ENCODE assay signal across 11 mouse cellular contexts in the genomic region with DNA sequence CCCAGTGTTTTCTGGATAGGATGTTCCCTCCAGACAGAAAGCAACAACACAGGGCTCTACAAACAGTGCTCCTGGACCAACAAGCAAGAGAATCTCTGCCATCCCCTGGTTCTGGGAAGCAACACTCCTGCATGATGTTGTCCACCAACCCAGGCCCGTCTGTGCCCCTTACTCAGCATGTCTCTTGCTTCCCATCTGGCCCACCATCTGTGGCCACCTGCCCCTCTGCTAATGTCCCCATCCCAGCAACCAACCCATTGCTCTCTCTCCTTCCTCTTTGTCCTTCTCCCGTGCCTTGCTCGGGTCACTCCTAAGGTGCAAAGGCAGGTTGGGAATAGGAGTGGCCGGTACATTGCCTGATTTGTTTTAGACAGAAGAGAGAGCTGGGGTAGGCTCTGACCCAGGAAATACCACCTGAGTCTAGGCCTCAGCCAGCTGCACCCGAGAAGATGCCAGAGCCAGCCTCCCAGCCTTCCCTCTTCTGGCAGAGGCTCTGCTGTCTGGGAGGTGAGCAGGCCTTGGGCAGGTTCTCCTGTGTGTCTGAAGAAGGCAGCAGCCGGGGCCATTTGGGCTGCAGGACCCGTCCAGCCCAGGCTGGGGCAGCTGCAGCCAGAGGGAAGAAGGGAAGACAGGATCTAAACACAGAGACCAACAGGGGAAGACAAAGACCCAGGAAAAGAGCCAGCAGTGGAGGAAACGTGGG. TPM values are rescaled to one million over a fixed set of nuclear protein-coding genes. Genes with fewer than 3 reads are reported as not detected.
DNase-seq lines count a peak whose midpoint lies in the region; ATAC-seq and TF ChIP-seq lines count a peak whose summit lies in the region.
"Had no signal": no experiment of that assay in that cellular context is flagged by ENCODE, and none has a peak within 500 bp of the region (broad histone marks: within the 10 kb centered on the region; RNA-seq: fewer than 3 reads in every experiment).

No protein-coding gene starts in this region.

- H3K9me3 ChIP-seq in forebrain, embryonic 14.5 days (replicated peaks; ENCODE audit: control insufficient read depth, low read length), result peaks cover 7% of the 10 kb centered on the region

- TF ChIP-seq CTCF in left cerebral cortex, adult 2 months (IDR thresholded peaks at IDR 0.05), result no peak

- peak overlapping the region; percentile 70 for H3K27ac ChIP-seq in left cerebral cortex, adult 2 months
- H3K27ac ChIP-seq in forebrain, embryonic 14.5 days (ENCODE audit: low read depth, low read length), result peak overlapping the region; percentile 99
- H3K27ac ChIP-seq: liver, embryonic 15.5 days had no signal

- peak overlapping the region; percentile 80 for H3K9ac ChIP-seq in forebrain, embryonic 14.5 days (ENCODE audit: low read length)
- H3K9ac ChIP-seq: liver, embryonic 15.5 days had no signal

- H3K36me3 ChIP-seq in forebrain, embryonic 14.5 days (ENCODE audit: control insufficient read depth, insufficient read depth, low read length), result peaks cover 71% of the 10 kb centered on the region
- H3K36me3 ChIP-seq: liver, embryonic 15.5 days had no signal

- H3K27me3 ChIP-seq in forebrain, embryonic 14.5 days (replicated peaks; ENCODE audit: control insufficient read depth, insufficient read depth, low read length), result no peaks in the 10 kb centered on the region

- no peak for DNase-seq in left cerebral cortex, adult 2 months (ENCODE audit: extremely low spot score in 1 of 2, low spot score in 2 of 2)
- DNase-seq in left cerebral cortex, postnatal 25 days (ENCODE audit: low spot score in 2 of 2), result no peak
- no peak for DNase-seq in forebrain, embryonic 14.5 days (ENCODE audit: low spot score)
- DNase-seq in kidney, postnatal 14 days, result peak; percentile 36
- peak; percentile 38 for DNase-seq in retina, postnatal 1 day
- DNase-seq in layer of hippocampus, adult 9-10 months (ENCODE audit: low spot score), result no peak
- DNase-seq in adrenal gland, adult 18-20 months (ENCODE audit: low spot score in 2 of 2), result no peak
- DNase-seq: adrenal gland, postnatal 36 days had no signal

- peak overlapping the region; percentile 44 for H3K4me3 ChIP-seq in left cerebral cortex, adult 2 months
- peak overlapping the region; percentile 38 for H3K4me3 ChIP-seq in forebrain, embryonic 14.5 days (ENCODE audit: low read depth, low read length)
- H3K4me3 ChIP-seq: liver, embryonic 15.5 days had no signal

- peak; percentile 8 for ATAC-seq in forebrain, embryonic 14.5 days
- ATAC-seq in frontal cortex, adult (ENCODE audit: low TSS enrichment), result no peak

- intact Hi-C loops in left cerebral cortex, adult 2 months (cut with DNase I), result no loop called here
- intact Hi-C loops in left cerebral cortex, postnatal 25 days (cut with DNase I), result loop anchor here (5.0 kb wide), 1 partner anchor 142 kb away; no protein-coding TSS in a partner anchor

- H3K4me2 ChIP-seq in forebrain, embryonic 14.5 days (ENCODE audit: low read length), result peak overlapping the region; percentile 88
- H3K4me2 ChIP-seq: liver, embryonic 15.5 days had no signal

- WGBS in forebrain, embryonic 14.5 days, result 21% methylated on average over 8 of the region's 8 CpGs

- H3K4me1 ChIP-seq in forebrain, embryonic 14.5 days (ENCODE audit: control insufficient read depth, insufficient read depth, low read length), result peaks cover 47% of the 10 kb centered on the region

RNA-seq across cellular contexts. Expression of a gene that starts 5.5 kb away (rescaled TPM):
- total RNA-seq in left cerebral cortex, adult 2 months (2021), result 100 to 1,000 TPM; 163 to 185 TPM
- 100 to 1,000 TPM; 160 to 168 TPM for total RNA-seq in left cerebral cortex, postnatal 25 days (2021)
- 38.4 and 39.9 TPM in 2 replicates for polyA plus RNA-seq in forebrain, embryonic 14.5 days (2014; fragmentation: Nextera tagmentation; extraction: Ambion mirVana)
- 1 to 10 TPM; 4.4 to 7.0 TPM for total RNA-seq in adrenal gland, adult 18-20 months (2021)

RNA-seq across cellular contexts. Expression of a gene that starts 26.2 kb away (rescaled TPM):
- total RNA-seq in left cerebral cortex, adult 2 months (2021), result 10 to 100 TPM; 18.9 to 21.2 TPM
- total RNA-seq in left cerebral cortex, postnatal 25 days (2021), result 10 to 100 TPM; 12.9 to 18.6 TPM
- polyA plus RNA-seq in forebrain, embryonic 14.5 days (2014; fragmentation: Nextera tagmentation; extraction: Ambion mirVana), result 32.6 and 42.0 TPM in 2 replicates
- total RNA-seq in adrenal gland, adult 18-20 months (2021), result 1 to 10 TPM; 1.7 to 1.8 TPM

RNA-seq across cellular contexts. Expression of a gene that starts 35.2 kb away (rescaled TPM):
- 100 to 1,000 TPM; 216 to 222 TPM for total RNA-seq in left cerebral cortex, adult 2 months (2021)
- total RNA-seq in left cerebral cortex, postnatal 25 days (2021), result 100 to 1,000 TPM; 207 to 212 TPM
- polyA plus RNA-seq in forebrain, embryonic 14.5 days (2014; fragmentation: Nextera tagmentation; extraction: Ambion mirVana), result 227 and 241 TPM in 2 replicates
- total RNA-seq in adrenal gland, adult 18-20 months (2021), result 100 to 1,000 TPM; 168 to 202 TPM

RNA-seq across cellular contexts. Expression of a gene that starts 45.1 kb away (rescaled TPM):
- total RNA-seq in left cerebral cortex, adult 2 months (2021), result 1 to 10 TPM in 1 of 2 experiments, not detected in 1; 1.0 TPM
- under 1 TPM; 0.25 to 0.85 TPM for total RNA-seq in left cerebral cortex, postnatal 25 days (2021)
- polyA plus RNA-seq in forebrain, embryonic 14.5 days (2014; fragmentation: Nextera tagmentation; extraction: Ambion mirVana), result not detected in 2 replicates
- not detected for total RNA-seq in adrenal gland, adult 18-20 months (2021)
- total RNA-seq: adrenal gland, postnatal 36 days; hematopoietic stem cell, adult 5-6 weeks had no signal

Comparison
In these comparisons a context has a peak if more than half of its experiments do, and no peak if none do; other contexts are left out.
1. DNase-seq: peak in kidney, postnatal 14 days (single experiment) and retina, postnatal 1 day (single experiment); none in left cerebral cortex, adult 2 months (0 of 2), left cerebral cortex, postnatal 25 days (0 of 2), forebrain, embryonic 14.5 days (single experiment), layer of hippocampus, adult 9-10 months (single experiment) and adrenal gland, adult 18-20 months (0 of 2).
2. RNA of a gene that starts 5.5 kb away (total RNA-seq): 163 to 185 TPM in left cerebral cortex, adult 2 months and 160 to 168 TPM in left cerebral cortex, postnatal 25 days; 4.4 to 7.0 TPM in adrenal gland, adult 18-20 months; every median in the first group is over 10 times any median in the second.
3. RNA of a gene that starts 26.2 kb away (total RNA-seq): 18.9 to 21.2 TPM in left cerebral cortex, adult 2 months and 12.9 to 18.6 TPM in left cerebral cortex, postnatal 25 days; 1.7 to 1.8 TPM in adrenal gland, adult 18-20 months; every median in the first group is over 4 times any median in the second.